ENCODE assay signal across 8 mouse cellular contexts in the genomic region with DNA sequence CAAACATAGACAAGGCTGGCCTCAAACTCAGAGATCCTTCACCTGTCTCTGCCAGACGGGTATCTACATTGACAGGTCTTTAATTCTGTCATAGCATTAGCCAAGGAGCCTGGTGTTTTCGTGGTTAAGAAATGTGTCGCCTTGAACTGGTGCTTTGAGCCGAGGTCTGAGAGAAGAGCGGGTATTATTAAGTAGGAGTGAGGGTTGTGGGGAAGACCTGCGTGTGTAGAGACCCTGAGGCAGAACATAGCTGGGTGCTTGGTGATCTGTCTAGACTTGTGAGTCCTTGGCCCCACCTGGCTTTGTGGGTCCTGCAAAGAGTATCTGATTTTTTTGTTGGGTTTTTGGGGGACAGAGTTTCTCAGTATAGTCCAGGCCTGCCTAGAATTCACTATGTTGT. TPM values are rescaled to one million over a fixed set of nuclear protein-coding genes. Genes with fewer than 3 reads are reported as not detected.
DNase-seq lines count a peak whose midpoint lies in the region; ATAC-seq and TF ChIP-seq lines count a peak whose summit lies in the region.

No protein-coding gene starts in this region.

- TF ChIP-seq EP300 in heart, postnatal 0 days (IDR thresholded peaks at IDR 0.05; ENCODE audit: low read depth), result no peak

- 0 out of 2 replicates have a peak overlapping the region, but pooled peaks have one; percentile 59 for H3K9ac ChIP-seq in kidney, embryonic 16.5 days (replicated peaks; ENCODE audit: low read length)
- H3K9ac ChIP-seq in heart, postnatal 0 days (replicated peaks; ENCODE audit: low read depth, low read length), result no peak overlapping the region

- TF ChIP-seq CTCF in heart, postnatal 0 days (IDR thresholded peaks at IDR 0.05; ENCODE audit: low read depth), result no peak

- H3K27me3 ChIP-seq in kidney, embryonic 16.5 days (ENCODE audit: insufficient read depth, low read length), result no peaks in the 10 kb centered on the region
- H3K27me3 ChIP-seq in heart, postnatal 0 days (ENCODE audit: control insufficient read depth, insufficient read depth, low read length), result no peaks in the 10 kb centered on the region

- no peaks in the 10 kb centered on the region for H3K9me3 ChIP-seq in kidney, embryonic 16.5 days (ENCODE audit: low read length)
- H3K9me3 ChIP-seq in heart, postnatal 0 days (replicated peaks; ENCODE audit: control insufficient read depth, low read length), result no peaks in the 10 kb centered on the region

- peaks cover 18% of the 10 kb centered on the region for H3K4me1 ChIP-seq in kidney, embryonic 16.5 days (ENCODE audit: insufficient read depth, low read length)
- H3K4me1 ChIP-seq in heart, postnatal 0 days (ENCODE audit: control insufficient read depth, insufficient read depth), result 0 out of 2 replicates have a peak, but pooled peaks cover 16% of the 10 kb centered on the region

- peaks cover 38% of the 10 kb centered on the region for H3K36me3 ChIP-seq in kidney, embryonic 16.5 days (ENCODE audit: insufficient read depth, low read length)
- peaks cover 43% of the 10 kb centered on the region for H3K36me3 ChIP-seq in heart, postnatal 0 days (replicated peaks; ENCODE audit: control insufficient read depth, insufficient read depth, low read length)

- DNase-seq in CD4-positive, CD25-positive, alpha-beta regulatory T cell, adult 2 months (ENCODE audit: low read depth, low spot score), result peak; percentile 43
- no peak for DNase-seq in kidney, adult 9 months
- peak; percentile 30 for DNase-seq in A20 (ENCODE audit: low read depth, low spot score)
- no peak for DNase-seq in heart, postnatal 0 days (ENCODE audit: low spot score)
- DNase-seq in thymus, postnatal 25 days, result no peak
- no peak for DNase-seq in kidney, postnatal 25 days

- no peak overlapping the region for H3K4me3 ChIP-seq in kidney, embryonic 16.5 days (ENCODE audit: low read length)
- H3K4me3 ChIP-seq in heart, postnatal 0 days (ENCODE audit: low read depth, low read length), result no peak overlapping the region

- ATAC-seq in CD4-positive, CD25-positive, alpha-beta regulatory T cell, adult 4 months, result no peak
- no peak for ATAC-seq in kidney, embryonic 16.5 days (ENCODE audit: low FRiP score, low TSS enrichment)
- no peak for ATAC-seq in heart, postnatal 0 days (ENCODE audit: insufficient read depth, low read depth)

- 73% methylated on average over 6 of the region's 6 CpGs for WGBS in kidney, embryonic 16.5 days
- 79% methylated on average over 6 of the region's 6 CpGs for WGBS in heart, postnatal 0 days

- peak overlapping the region; percentile 79; the same call in 1 of the 2 replicates for H3K27ac ChIP-seq in kidney, embryonic 16.5 days (ENCODE audit: low read length)
- H3K27ac ChIP-seq in heart, postnatal 0 days (ENCODE audit: low read depth), result peak overlapping the region; percentile 83

- no peak overlapping the region for H3K4me2 ChIP-seq in kidney, embryonic 16.5 days (replicated peaks; ENCODE audit: low read depth, low read length)
- no peak overlapping the region for H3K4me2 ChIP-seq in heart, postnatal 0 days (ENCODE audit: low read depth, low read length)

RNA-seq across cellular contexts. Expression of a gene that starts 5.7 kb away (rescaled TPM):
- polyA plus RNA-seq in CD4-positive, CD25-positive, alpha-beta regulatory T cell, adult 4 months (2017; shearing (Covaris generic)), result 10 to 100 TPM; 36.2 to 61.7 TPM
- 13.6 and 16.6 TPM in 2 replicates for polyA plus RNA-seq in kidney, embryonic 16.5 days (2015; fragmentation: Nextera tagmentation; extraction: Ambion mirVana)
- 21.6 and 44.2 TPM in 2 replicates for total RNA-seq in heart, postnatal 0 days (2014; rRNA removed; ENCODE audit: low replicate concordance)
- 14.5 and 14.6 TPM in 2 replicates for polyA plus RNA-seq in heart, postnatal 0 days (2015; fragmentation: Nextera tagmentation; extraction: Ambion mirVana)

RNA-seq across cellular contexts. Expression of a gene that starts 15.5 kb away (rescaled TPM):
- 1,000 to 10,000 TPM; 3,771 to 6,921 TPM for polyA plus RNA-seq in CD4-positive, CD25-positive, alpha-beta regulatory T cell, adult 4 months (2017; shearing (Covaris generic))
- 104 and 110 TPM in 2 replicates for polyA plus RNA-seq in kidney, embryonic 16.5 days (2015; fragmentation: Nextera tagmentation; extraction: Ambion mirVana)
- total RNA-seq in heart, postnatal 0 days (2014; rRNA removed; ENCODE audit: low replicate concordance), result 76.9 and 102 TPM in 2 replicates
- 49.0 and 51.8 TPM in 2 replicates for polyA plus RNA-seq in heart, postnatal 0 days (2015; fragmentation: Nextera tagmentation; extraction: Ambion mirVana)

RNA-seq across cellular contexts. Expression of a gene that starts 20.1 kb away (rescaled TPM):
- 10 to 100 TPM; 23.4 to 32.1 TPM for polyA plus RNA-seq in CD4-positive, CD25-positive, alpha-beta regulatory T cell, adult 4 months (2017; shearing (Covaris generic))
- polyA plus RNA-seq in kidney, embryonic 16.5 days (2015; fragmentation: Nextera tagmentation; extraction: Ambion mirVana), result 26.7 and 30.7 TPM in 2 replicates
- 17.1 and 31.2 TPM in 2 replicates for total RNA-seq in heart, postnatal 0 days (2014; rRNA removed; ENCODE audit: low replicate concordance)
- 11.1 and 11.7 TPM in 2 replicates for polyA plus RNA-seq in heart, postnatal 0 days (2015; fragmentation: Nextera tagmentation; extraction: Ambion mirVana)

RNA-seq across cellular contexts. Expression of a gene that starts 28.4 kb away (rescaled TPM):
- polyA plus RNA-seq in CD4-positive, CD25-positive, alpha-beta regulatory T cell, adult 4 months (2017; shearing (Covaris generic)), result 10 to 100 TPM; 13.5 to 16.0 TPM
- polyA plus RNA-seq in kidney, embryonic 16.5 days (2015; fragmentation: Nextera tagmentation; extraction: Ambion mirVana), result 16.5 and 16.8 TPM in 2 replicates
- 11.6 and 19.5 TPM in 2 replicates for total RNA-seq in heart, postnatal 0 days (2014; rRNA removed; ENCODE audit: low replicate concordance)
- polyA plus RNA-seq in heart, postnatal 0 days (2015; fragmentation: Nextera tagmentation; extraction: Ambion mirVana), result 14.3 and 14.6 TPM in 2 replicates

RNA-seq across cellular contexts. Expression of a gene that starts 28.5 kb away (rescaled TPM):
- polyA plus RNA-seq in CD4-positive, CD25-positive, alpha-beta regulatory T cell, adult 4 months (2017; shearing (Covaris generic)), result 100 to 1,000 TPM; 679 to 933 TPM
- 494 and 537 TPM in 2 replicates for polyA plus RNA-seq in kidney, embryonic 16.5 days (2015; fragmentation: Nextera tagmentation; extraction: Ambion mirVana)
- 70.4 and 74.5 TPM in 2 replicates for total RNA-seq in heart, postnatal 0 days (2014; rRNA removed; ENCODE audit: low replicate concordance)
- polyA plus RNA-seq in heart, postnatal 0 days (2015; fragmentation: Nextera tagmentation; extraction: Ambion mirVana), result 490 and 527 TPM in 2 replicates

Comparison
In these comparisons a context has a peak if more than half of its experiments do, and no peak if none do; other contexts are left out.
1. DNase-seq: peak in CD4-positive, CD25-positive, alpha-beta regulatory T cell, adult 2 months (single experiment) and A20 (single experiment); none in kidney, adult 9 months (single experiment), heart, postnatal 0 days (single experiment), thymus, postnatal 25 days (single experiment) and kidney, postnatal 25 days (0 of 2).
2. RNA of a gene that starts 15.5 kb away (polyA plus RNA-seq): 3,771 to 6,921 TPM in CD4-positive, CD25-positive, alpha-beta regulatory T cell, adult 4 months; 104 to 110 TPM in kidney, embryonic 16.5 days and 49.0 to 51.8 TPM in heart, postnatal 0 days; every median in the first group is over 10 times any median in the second.